Mouse (Mus musculus): ENCODE measurements around the gene Ctf1. TPM values are rescaled to one million over a fixed set of nuclear protein-coding genes. Genes with fewer than 3 reads are reported as not detected.

Ctf1 gene
- 8.1 and 10.3 TPM in 2 replicates for polyA plus RNA-seq (2015; fragmentation: Nextera tagmentation; extraction: Ambion mirVana)

DNA sequence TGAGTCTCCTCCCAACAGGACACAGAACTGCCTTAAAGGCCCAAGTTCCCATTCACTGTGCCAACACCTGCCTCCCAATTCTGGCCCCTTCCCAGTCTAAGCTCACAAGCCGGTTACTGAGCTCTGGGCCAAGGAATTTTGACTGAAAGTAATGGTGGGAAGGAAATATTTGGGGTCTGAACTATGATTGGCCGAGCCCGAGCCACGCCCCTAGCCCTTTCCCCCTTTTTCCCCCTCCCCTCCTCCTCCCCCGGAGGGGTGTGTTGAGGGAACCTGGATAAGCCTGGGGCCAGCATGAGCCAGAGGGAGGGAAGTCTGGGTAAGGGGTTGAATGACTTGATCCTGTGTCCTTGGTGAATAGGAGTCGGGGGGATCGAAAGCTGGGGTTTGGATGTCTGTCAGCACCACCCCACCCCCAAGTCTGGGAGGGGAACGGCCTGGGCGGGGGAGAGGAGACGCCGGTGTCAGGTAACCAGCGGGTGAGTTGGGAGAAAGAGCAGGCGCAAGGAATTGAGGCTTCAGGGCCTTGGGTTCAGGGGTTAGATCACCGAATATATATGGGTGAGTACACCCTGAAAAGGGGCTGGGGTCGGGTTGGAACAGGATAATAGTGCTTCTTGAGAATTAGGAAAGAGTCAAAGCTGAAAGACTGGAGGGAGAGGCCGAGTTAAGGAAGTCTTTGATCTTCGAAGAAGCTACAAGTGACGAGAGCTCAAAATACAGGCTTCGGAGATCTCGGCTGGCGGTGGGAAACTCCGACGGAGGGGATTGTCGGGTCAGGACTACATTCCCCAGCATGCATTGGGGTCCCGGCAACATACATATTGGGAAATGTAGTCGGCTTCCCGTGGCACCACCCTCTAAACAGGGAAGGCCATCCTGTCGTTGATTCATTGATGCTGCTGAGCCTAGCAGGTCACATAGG, at the start of gene Ctf1:
Gene Ctf1 (plus strand): TSS at position 276 of the 925 bp plus-strand sequence.
- H3K36me3 ChIP-seq (ENCODE audit: control insufficient read depth, insufficient read depth, low read length) = no peaks in the 10 kb centered on the region
- H3K27me3 ChIP-seq (ENCODE audit: control insufficient read depth, insufficient read depth, low read length) = no peaks in the 10 kb centered on the region
- H3K9ac ChIP-seq (ENCODE audit: low read length) = peak within 1 kb of the TSS; percentile 74
- H3K9me3 ChIP-seq (replicated peaks; ENCODE audit: control insufficient read depth, low read length) = no peaks in the 10 kb centered on the region
- WGBS = 2% methylated on average over 28 of the region's 28 CpGs
- peak within 1 kb of the TSS; percentile 63 for H3K4me2 ChIP-seq (ENCODE audit: low read depth, low read length)
- peak within 1 kb of the TSS; percentile 52 for H3K4me3 ChIP-seq (replicated peaks; ENCODE audit: low read length)
- peak; percentile 61 for ATAC-seq (ENCODE audit: insufficient read depth, low FRiP score)
- peak within 1 kb of the TSS; percentile 98 for H3K27ac ChIP-seq (ENCODE audit: low read length)
- H3K4me1 ChIP-seq (ENCODE audit: control insufficient read depth, insufficient read depth, low read length) = peaks cover 26% of the 10 kb centered on the region

DNA sequence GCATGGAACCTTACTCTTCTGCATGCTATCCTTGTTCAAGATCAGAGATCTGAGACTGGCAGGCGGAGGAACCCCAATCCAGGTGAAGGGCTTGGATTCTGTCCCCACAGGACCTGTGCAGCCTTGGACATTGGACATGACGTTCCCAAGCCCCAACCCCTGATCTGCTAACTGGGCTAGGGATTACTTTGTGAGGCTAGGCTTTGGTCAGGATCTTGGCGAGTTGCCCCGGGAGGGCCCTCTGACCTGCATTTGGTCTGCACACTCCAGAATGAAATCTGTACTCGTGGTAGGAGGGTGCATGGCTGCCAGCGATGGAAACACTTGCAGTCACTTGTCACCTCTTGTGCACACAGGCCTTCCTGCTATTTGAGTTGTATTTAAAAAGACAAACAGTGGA, 49.6 kb upstream of the Ctf1 start:
- no peaks in the 10 kb centered on the region for H3K4me1 ChIP-seq (ENCODE audit: control insufficient read depth, insufficient read depth, low read length)
- H3K36me3 ChIP-seq (ENCODE audit: control insufficient read depth, insufficient read depth, low read length) = no peaks in the 10 kb centered on the region
- no peak for ATAC-seq (ENCODE audit: insufficient read depth, low FRiP score)
- H3K9me3 ChIP-seq (replicated peaks; ENCODE audit: control insufficient read depth, low read length) = no peaks in the 10 kb centered on the region
- H3K9ac ChIP-seq (ENCODE audit: low read length) = no peak overlapping the region
- no peak overlapping the region for H3K4me3 ChIP-seq (replicated peaks; ENCODE audit: low read length)
- no peak overlapping the region for H3K4me2 ChIP-seq (ENCODE audit: low read depth, low read length)
- no peaks in the 10 kb centered on the region for H3K27me3 ChIP-seq (ENCODE audit: control insufficient read depth, insufficient read depth, low read length)
- H3K27ac ChIP-seq (ENCODE audit: low read length) = no peak overlapping the region
- WGBS = 81% methylated on average over 6 of the region's 6 CpGs

DNA sequence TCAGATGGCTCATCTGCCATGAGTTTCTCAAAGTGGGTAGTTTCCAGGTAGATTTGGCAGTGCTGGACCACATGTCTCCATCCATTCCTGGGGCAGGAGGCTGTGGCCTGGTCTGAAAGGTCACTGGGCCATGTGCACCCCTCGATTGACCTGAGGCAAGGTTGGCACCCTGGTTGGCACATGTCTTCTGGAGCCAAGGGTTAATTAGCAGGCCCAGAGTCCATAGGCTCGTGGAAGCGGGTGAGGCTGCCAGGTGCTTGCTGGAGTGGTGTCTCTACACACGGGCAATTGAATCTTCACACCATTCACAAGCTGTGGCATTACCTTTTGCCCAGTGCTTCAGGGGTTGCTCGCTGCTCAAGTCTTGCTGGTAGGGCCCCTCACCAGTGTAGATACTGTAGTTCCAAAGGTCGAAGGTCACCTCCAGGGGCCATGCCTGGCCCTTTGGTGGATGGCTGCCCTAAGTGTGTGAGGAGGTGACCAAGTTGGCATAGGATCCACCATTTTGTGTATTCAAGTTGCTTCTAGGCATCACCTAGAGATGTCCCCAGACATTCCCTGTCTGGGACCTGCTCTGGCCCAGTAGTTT, 46.4 kb upstream of the Ctf1 start:
- H3K27ac ChIP-seq (ENCODE audit: low read length) = no peak overlapping the region
- ATAC-seq (ENCODE audit: insufficient read depth, low FRiP score) = no peak
- no peak overlapping the region for H3K9ac ChIP-seq (ENCODE audit: low read length)
- no peak overlapping the region for H3K4me3 ChIP-seq (replicated peaks; ENCODE audit: low read length)
- WGBS = 84% methylated on average over 6 of the region's 6 CpGs
- no peaks in the 10 kb centered on the region for H3K9me3 ChIP-seq (replicated peaks; ENCODE audit: control insufficient read depth, low read length)
- H3K4me1 ChIP-seq (ENCODE audit: control insufficient read depth, insufficient read depth, low read length) = no peaks in the 10 kb centered on the region
- no peaks in the 10 kb centered on the region for H3K36me3 ChIP-seq (ENCODE audit: control insufficient read depth, insufficient read depth, low read length)
- no peaks in the 10 kb centered on the region for H3K27me3 ChIP-seq (ENCODE audit: control insufficient read depth, insufficient read depth, low read length)
- no peak overlapping the region for H3K4me2 ChIP-seq (ENCODE audit: low read depth, low read length)

DNA sequence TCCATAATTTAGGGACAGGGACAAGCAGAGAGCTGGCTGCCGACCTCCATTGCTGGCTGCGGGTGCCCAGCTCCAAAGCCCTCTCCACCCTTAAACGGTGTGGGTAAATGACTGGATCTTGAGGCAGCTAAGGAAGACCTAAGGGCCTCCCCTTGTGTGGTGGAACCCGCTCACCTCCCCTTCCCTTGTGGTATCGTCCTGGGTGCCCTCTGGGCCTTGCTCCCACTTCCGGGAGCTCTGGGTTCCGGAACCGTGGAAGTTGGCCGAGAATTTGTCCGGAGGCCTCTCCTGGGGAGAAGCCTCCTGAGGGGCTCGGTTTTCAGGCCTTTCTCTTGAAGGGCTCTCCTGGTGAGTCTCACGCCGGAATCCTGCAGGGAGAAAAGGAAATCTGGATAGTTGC, 45.9 kb upstream of the Ctf1 start:
- H3K27ac ChIP-seq (ENCODE audit: low read length) = no peak overlapping the region
- WGBS = 88% methylated on average over 13 of the region's 13 CpGs
- no peak overlapping the region for H3K4me2 ChIP-seq (ENCODE audit: low read depth, low read length)
- ATAC-seq (ENCODE audit: insufficient read depth, low FRiP score) = no peak
- no peak overlapping the region for H3K9ac ChIP-seq (ENCODE audit: low read length)
- H3K36me3 ChIP-seq (ENCODE audit: control insufficient read depth, insufficient read depth, low read length) = no peaks in the 10 kb centered on the region
- no peaks in the 10 kb centered on the region for H3K9me3 ChIP-seq (replicated peaks; ENCODE audit: control insufficient read depth, low read length)
- H3K27me3 ChIP-seq (ENCODE audit: control insufficient read depth, insufficient read depth, low read length) = no peaks in the 10 kb centered on the region
- no peaks in the 10 kb centered on the region for H3K4me1 ChIP-seq (ENCODE audit: control insufficient read depth, insufficient read depth, low read length)
- H3K4me3 ChIP-seq (replicated peaks; ENCODE audit: low read length) = no peak overlapping the region

DNA sequence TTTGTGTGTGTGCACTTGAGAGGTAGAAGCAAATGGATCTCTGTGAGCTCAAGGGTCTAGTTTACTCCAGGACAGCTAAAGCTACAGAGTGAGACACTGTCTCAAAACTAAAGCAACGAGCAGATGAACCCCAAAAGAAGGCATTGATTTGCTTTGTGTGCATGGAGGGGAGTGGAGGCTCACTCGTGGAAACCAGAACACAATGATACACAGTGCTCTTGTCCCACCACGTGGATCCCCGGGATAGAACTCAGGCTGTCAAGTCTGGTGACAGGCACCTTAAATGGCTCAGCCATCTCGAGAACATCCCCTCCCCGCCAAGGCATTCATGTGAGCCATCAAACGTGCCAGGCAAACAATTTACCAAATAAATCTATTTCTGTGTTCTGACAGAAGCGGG, 45.4 kb upstream of the Ctf1 start:
- Histone ChIP-seq H3K27ac (ENCODE audit: low read length) (no peak overlapping the region), H3K4me1 (ENCODE audit: control insufficient read depth, insufficient read depth, low read length) (no peaks in the 10 kb centered on the region), H3K9ac (ENCODE audit: low read length) (no peak overlapping the region), H3K9me3 (replicated peaks; ENCODE audit: control insufficient read depth, low read length) (no peaks in the 10 kb centered on the region), H3K4me3 (replicated peaks; ENCODE audit: low read length) (no peak overlapping the region), H3K4me2 (ENCODE audit: low read depth, low read length) (no peak overlapping the region), H3K36me3 (ENCODE audit: control insufficient read depth, insufficient read depth, low read length) (no peaks in the 10 kb centered on the region), H3K27me3 (ENCODE audit: control insufficient read depth, insufficient read depth, low read length) (no peaks in the 10 kb centered on the region)
- WGBS = 74% methylated on average over 8 of the region's 8 CpGs
- no peak for ATAC-seq (ENCODE audit: insufficient read depth, low FRiP score)

DNA sequence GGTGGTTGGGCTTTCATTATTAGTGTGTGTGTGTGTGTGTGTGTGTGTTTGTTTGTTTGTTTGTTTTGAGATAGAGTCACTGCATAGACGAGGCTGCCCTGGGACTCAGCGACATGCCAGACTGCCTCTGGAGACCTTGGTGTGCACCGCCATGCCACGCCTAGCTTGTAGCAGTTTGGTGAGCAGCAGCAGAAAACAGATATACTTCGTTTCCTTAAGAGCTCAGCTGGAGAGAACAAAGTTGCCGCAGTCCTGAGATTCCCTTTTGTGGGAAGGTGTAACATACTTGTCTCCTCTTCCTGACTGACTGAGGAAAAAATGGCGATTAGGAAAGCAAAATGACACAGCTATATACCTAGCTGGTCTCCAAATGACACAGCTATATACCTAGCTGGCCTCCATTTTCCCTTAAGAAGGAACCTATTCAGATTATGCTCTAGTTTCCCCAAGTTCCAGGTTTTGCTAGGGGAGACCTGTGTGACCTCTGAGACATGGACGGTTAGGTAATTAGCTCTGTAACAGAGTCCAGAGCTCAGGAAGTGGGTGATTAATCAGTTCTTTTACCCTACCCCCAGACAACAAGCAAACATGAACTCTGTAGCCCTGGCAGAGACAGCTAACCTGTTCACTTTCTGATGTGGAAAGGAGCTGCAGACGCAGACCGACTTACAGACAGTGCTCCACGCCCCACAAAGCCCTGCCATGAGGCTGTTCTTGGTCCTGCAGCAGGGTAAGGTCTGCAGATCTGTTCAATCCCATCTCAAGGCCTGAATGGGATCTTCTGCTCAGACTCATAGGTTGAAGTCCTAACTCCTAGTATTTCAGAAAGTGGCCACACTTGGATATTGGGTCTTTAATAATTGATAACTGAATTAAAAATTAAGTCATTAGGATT, 40.4 kb upstream of the Ctf1 start:
- Histone ChIP-seq H3K4me1 (ENCODE audit: control insufficient read depth, insufficient read depth, low read length) (0 out of 2 replicates have a peak, but pooled peaks cover 2% of the 10 kb centered on the region), H3K9me3 (replicated peaks; ENCODE audit: control insufficient read depth, low read length) (no peaks in the 10 kb centered on the region), H3K36me3 (ENCODE audit: control insufficient read depth, insufficient read depth, low read length) (no peaks in the 10 kb centered on the region), H3K9ac (ENCODE audit: low read length) (no peak overlapping the region), H3K27ac (ENCODE audit: low read length) (no peak overlapping the region), H3K4me2 (ENCODE audit: low read depth, low read length) (no peak overlapping the region), H3K27me3 (ENCODE audit: control insufficient read depth, insufficient read depth, low read length) (no peaks in the 10 kb centered on the region), H3K4me3 (replicated peaks; ENCODE audit: low read length) (no peak overlapping the region)
- WGBS = 51% methylated on average over 11 of the region's 11 CpGs
- no peak for ATAC-seq (ENCODE audit: insufficient read depth, low FRiP score)

DNA sequence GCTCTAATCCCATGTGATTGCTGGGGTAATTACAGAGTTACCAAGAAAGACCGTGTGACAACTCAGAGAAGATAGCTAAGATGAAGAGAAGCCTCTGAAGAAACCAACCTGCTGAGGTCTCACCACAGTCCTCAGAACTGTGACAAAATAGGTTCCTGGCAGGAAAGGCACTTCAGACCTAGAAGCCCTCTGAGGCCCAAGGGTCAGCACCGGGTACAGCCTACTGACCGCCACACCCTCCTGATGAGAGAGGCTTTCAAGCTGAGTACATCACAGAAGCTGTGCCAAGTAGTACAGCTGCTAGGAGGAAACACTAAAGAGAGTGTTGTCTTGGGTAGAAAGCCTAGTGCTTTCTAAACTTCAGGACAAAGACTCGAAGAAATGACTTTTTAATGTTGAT, 39.8 kb upstream of the Ctf1 start:
- ATAC-seq (ENCODE audit: insufficient read depth, low FRiP score) = no peak
- H3K4me1 ChIP-seq (ENCODE audit: control insufficient read depth, insufficient read depth, low read length) = 0 out of 2 replicates have a peak, but pooled peaks cover 2% of the 10 kb centered on the region
- H3K27ac ChIP-seq (ENCODE audit: low read length) = no peak overlapping the region
- no peaks in the 10 kb centered on the region for H3K36me3 ChIP-seq (ENCODE audit: control insufficient read depth, insufficient read depth, low read length)
- H3K9me3 ChIP-seq (replicated peaks; ENCODE audit: control insufficient read depth, low read length) = no peaks in the 10 kb centered on the region
- WGBS = 60% methylated on average over 4 of the region's 4 CpGs
- no peaks in the 10 kb centered on the region for H3K27me3 ChIP-seq (ENCODE audit: control insufficient read depth, insufficient read depth, low read length)
- H3K9ac ChIP-seq (ENCODE audit: low read length) = no peak overlapping the region
- no peak overlapping the region for H3K4me3 ChIP-seq (replicated peaks; ENCODE audit: low read length)
- H3K4me2 ChIP-seq (ENCODE audit: low read depth, low read length) = no peak overlapping the region

DNA sequence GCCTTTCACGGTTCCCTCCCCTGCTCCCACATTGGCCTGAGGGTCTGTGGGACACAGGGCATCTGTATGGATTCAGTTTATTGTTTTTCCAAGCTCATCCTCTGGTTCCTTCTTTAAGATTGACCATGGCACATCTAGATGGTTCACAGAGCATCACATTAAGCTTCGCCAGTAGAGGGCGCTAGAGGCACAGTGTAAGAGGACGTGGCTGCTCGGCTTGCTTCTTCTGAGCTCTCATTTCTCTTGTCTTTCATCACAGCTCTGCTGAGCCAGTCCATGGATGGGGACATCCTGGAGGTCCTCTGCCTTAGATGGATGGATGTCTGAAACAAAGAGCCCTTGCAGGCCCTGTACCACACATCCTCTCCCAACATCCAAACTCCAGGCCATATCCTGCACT, 37.6 kb upstream of the Ctf1 start:
- Histone ChIP-seq H3K27me3 (ENCODE audit: control insufficient read depth, insufficient read depth, low read length) (no peaks in the 10 kb centered on the region), H3K4me2 (ENCODE audit: low read depth, low read length) (no peak overlapping the region), H3K36me3 (ENCODE audit: control insufficient read depth, insufficient read depth, low read length) (no peaks in the 10 kb centered on the region), H3K4me1 (ENCODE audit: control insufficient read depth, insufficient read depth, low read length) (0 out of 2 replicates have a peak, but pooled peaks cover 2% of the 10 kb centered on the region), H3K4me3 (replicated peaks; ENCODE audit: low read length) (no peak overlapping the region), H3K9me3 (replicated peaks; ENCODE audit: control insufficient read depth, low read length) (no peaks in the 10 kb centered on the region), H3K9ac (ENCODE audit: low read length) (no peak overlapping the region), H3K27ac (ENCODE audit: low read length) (peak overlapping the region; percentile 15; the same call in 1 of the 2 replicates)
- ATAC-seq (ENCODE audit: insufficient read depth, low FRiP score) = peak; percentile 80
- WGBS = under 1% methylated on average over 5 of the region's 5 CpGs
